Mouse (Mus musculus) embryonic fibroblast, embryonic 13.5 days (primary cell): ENCODE results near the gene Kmt2c.

Experiments used
- CTCF ChIP-seq: IDR thresholded peaks from 2 replicates; pipeline ENCODE4 v1.5.1; 2011; ENCODE audit warnings: mild to moderate bottlenecking, control low read depth, low read length, moderate library complexity, borderline replicate concordance; ENCODE audit not compliant: insufficient read depth
- POLR2A ChIP-seq: IDR thresholded peaks from 2 replicates; pipeline ENCODE4 v1.6.1; 2011; ENCODE audit warnings: low read depth, mild to moderate bottlenecking, control low read depth, low read length, moderate library complexity

DNA sequence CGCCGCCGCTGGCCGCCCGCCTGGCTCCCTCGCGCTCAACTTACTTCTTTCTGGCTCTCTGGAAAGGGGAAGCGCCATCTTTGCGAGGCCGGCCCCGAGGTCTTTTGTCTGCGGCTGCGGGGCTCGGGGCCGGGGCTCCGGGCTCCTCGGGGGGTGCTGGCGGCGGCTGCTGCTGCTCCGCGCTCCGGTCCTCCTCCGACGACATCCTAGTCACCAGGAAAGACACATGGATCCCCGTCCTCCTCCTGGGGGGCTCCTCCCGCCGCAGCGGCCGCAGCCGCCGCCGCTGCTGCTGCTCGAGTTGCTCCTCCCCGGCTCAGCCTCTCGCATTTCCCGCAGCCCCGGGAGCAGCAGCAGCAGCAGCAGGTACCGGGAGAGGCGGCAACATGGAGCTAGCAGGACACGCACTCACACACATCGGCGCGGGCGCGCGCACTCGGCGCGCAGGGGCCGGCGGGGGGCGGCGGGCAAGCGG lies at the start of gene Kmt2c:
- TF ChIP-seq CTCF (no peak), POLR2A (peak; percentile 87)
